Mouse (Mus musculus) NIH3T3 (cell line): ENCODE results near the gene Zfp697.
"Not testable (repeated sequence)": the region's sequence is repeated elsewhere in the genome, so short reads cannot be mapped to it uniquely, and the experiment has no call there.

Experiments used
- DNase-seq: peaks from one replicate; pipeline ENCODE4 v3.0.0-alpha.2; 2012; ENCODE audit warnings: low read depth

The Zfp697 gene

GRCm38 (mm10) chr3:98374062-98374719, 8.1 kb upstream of the Zfp697 start:
- DNase-seq, result peak; percentile 34

GRCm38 (mm10) chr3:98374980-98375379, 7.3 kb upstream of the Zfp697 start:
- peak; percentile 82 for DNase-seq

GRCm38 (mm10) chr3:98378267-98378666, 4.0 kb upstream of the Zfp697 start:
- no peak for DNase-seq

GRCm38 (mm10) chr3:98379236-98379635, 3.0 kb upstream of the Zfp697 start:
- DNase-seq, result peak; percentile 48

GRCm38 (mm10) chr3:98381677-98382245, 500 bp upstream of the Zfp697 start:
- DNase-seq, result peak; percentile 46

- peak; percentile 84 for DNase-seq
Observed at GRCm38 (mm10) chr3:98383024-98383790, 946 bp downstream of the Zfp697 start.

- no peak for DNase-seq
Observed at GRCm38 (mm10) chr3:98387086-98387485, 4.8 kb downstream of the Zfp697 start.

- DNase-seq, result no peak
Observed at GRCm38 (mm10) chr3:98387756-98388155, 5.5 kb downstream of the Zfp697 start.

GRCm38 (mm10) chr3:98389305-98389704, 7.0 kb downstream of the Zfp697 start:
- DNase-seq, result no peak

GRCm38 (mm10) chr3:98404268-98404895, 22.1 kb downstream of the Zfp697 start:
- not testable (repeated sequence) for DNase-seq

- DNase-seq, result not testable (repeated sequence)
Observed at GRCm38 (mm10) chr3:98405877-98406276, 23.6 kb downstream of the Zfp697 start.

GRCm38 (mm10) chr3:98406569-98407144, 24.4 kb downstream of the Zfp697 start:
- DNase-seq, result not testable (repeated sequence)

- DNase-seq, result not testable (repeated sequence)
Observed at GRCm38 (mm10) chr3:98407261-98407780, 25.1 kb downstream of the Zfp697 start.

- DNase-seq, result not testable (repeated sequence)
Observed at GRCm38 (mm10) chr3:98410619-98411580, 28.6 kb downstream of the Zfp697 start.

GRCm38 (mm10) chr3:98413733-98414132, 31.5 kb downstream of the Zfp697 start:
- no peak for DNase-seq

- no peak for DNase-seq
Observed at GRCm38 (mm10) chr3:98414296-98414695, 32.0 kb downstream of the Zfp697 start.

- no peak for DNase-seq
Observed at GRCm38 (mm10) chr3:98416426-98417250, 34.4 kb downstream of the Zfp697 start.

GRCm38 (mm10) chr3:98417328-98417727, 35.1 kb downstream of the Zfp697 start:
- DNase-seq, result peak; percentile 66

GRCm38 (mm10) chr3:98418991-98419785, 36.9 kb downstream of the Zfp697 start:
- DNase-seq, result no peak
